8 mouse cellular contexts compared by ENCODE assay signal in genomic region chr2:117119291-117120245, GRCm38 (mm10). TPM values are rescaled to one million over a fixed set of nuclear protein-coding genes. Genes with fewer than 3 reads are reported as not detected.
A peak's percentile ranks its signal among the peaks of the same experiment; 100 is the strongest.
DNase-seq lines count a peak whose midpoint lies in the region; ATAC-seq and TF ChIP-seq lines count a peak whose summit lies in the region.

No protein-coding gene starts in this region.

- H3K36me3 ChIP-seq in hindbrain, embryonic 12.5 days = no peaks in the 10 kb centered on the region
- H3K36me3 ChIP-seq in lung, postnatal 0 days (ENCODE audit: insufficient read depth, low read length) = no peaks in the 10 kb centered on the region

- POLR2A ChIA-PET in Patski (lab: Charles Lee) = interaction anchor here (0.6 to 3.3 kb wide), 5 partner anchors 57 to 319 kb away, joined by 3 to 14 read pairs (median 5); no protein-coding TSS in a partner anchor

- WGBS in hindbrain, embryonic 12.5 days = 3% methylated on average over 30 of the region's 30 CpGs
- WGBS in lung, postnatal 0 days = 7% methylated on average over 30 of the region's 30 CpGs

- H3K9ac ChIP-seq in hindbrain, embryonic 12.5 days = peak overlapping the region; percentile 99
- H3K9ac ChIP-seq in lung, postnatal 0 days (replicated peaks; ENCODE audit: low read depth) = peak overlapping the region; percentile 93

- CTCF ChIA-PET in Patski (lab: Charles Lee) = interaction anchor here (1.0 to 1.8 kb wide), 7 partner anchors 18 to 226 kb away, joined by 3 to 6 read pairs (median 3); no protein-coding TSS in a partner anchor

- no peaks in the 10 kb centered on the region for H3K9me3 ChIP-seq in hindbrain, embryonic 12.5 days (replicated peaks)
- H3K9me3 ChIP-seq in lung, postnatal 0 days (ENCODE audit: low read length) = no peaks in the 10 kb centered on the region

- no peak for TF ChIP-seq CTCF in Patski (IDR thresholded peaks at IDR 0.05)
- TF ChIP-seq CTCF in lung, postnatal 0 days (IDR thresholded peaks at IDR 0.05) = no peak

- peak; percentile 48 for DNase-seq in Patski (ENCODE audit: low read depth, low spot score)
- DNase-seq in cerebellum, postnatal 10 days = peak; percentile 90
- peak; percentile 72 to 80 for DNase-seq in frontal cortex, postnatal 14 days (ENCODE audit: low spot score in 2 of 2)
- peak; percentile 83 to 84 for DNase-seq in layer of hippocampus, postnatal 14 days (ENCODE audit: low spot score in 2 of 2)
- DNase-seq in lung, postnatal 0 days (ENCODE audit: low spot score) = peak; percentile 92
- peak; percentile 26 for DNase-seq in retina, adult 2 months (ENCODE audit: low read depth, low spot score)
- peak; percentile 58 for DNase-seq in thymus, postnatal 4 days

- no peak; the same call in 1 of the 2 replicates for TF ChIP-seq EP300 in lung, postnatal 0 days (IDR thresholded peaks at IDR 0.05)

- H3K4me2 ChIP-seq in hindbrain, embryonic 12.5 days (replicated peaks) = peak overlapping the region; percentile 73
- peak overlapping the region; percentile 60 for H3K4me2 ChIP-seq in lung, postnatal 0 days (replicated peaks; ENCODE audit: low read depth, low read length)

- peaks cover 14% of the 10 kb centered on the region for H3K4me1 ChIP-seq in hindbrain, embryonic 12.5 days
- H3K4me1 ChIP-seq in lung, postnatal 0 days (ENCODE audit: insufficient read depth, low read depth, low read length) = peaks cover 8% of the 10 kb centered on the region; the same call in 1 of the 2 replicates

- H3K27ac ChIP-seq in hindbrain, embryonic 12.5 days = peak overlapping the region; percentile 100
- H3K27ac ChIP-seq in lung, postnatal 0 days (ENCODE audit: low read length) = peak overlapping the region; percentile 100

- no peaks in the 10 kb centered on the region for H3K27me3 ChIP-seq in Patski
- H3K27me3 ChIP-seq in hindbrain, embryonic 12.5 days = no peaks in the 10 kb centered on the region
- no peaks in the 10 kb centered on the region for H3K27me3 ChIP-seq in lung, postnatal 0 days (replicated peaks; ENCODE audit: insufficient read depth, low read length)

- peak overlapping the region; percentile 99 for H3K4me3 ChIP-seq in hindbrain, embryonic 12.5 days
- peak overlapping the region; percentile 98 for H3K4me3 ChIP-seq in lung, postnatal 0 days (ENCODE audit: low read depth, low read length)

- in situ Hi-C loops in Patski (cut with MboI; ENCODE audit: low pct_unique_long_range_greater_than_20kb) = loop anchor here (5.0 kb wide), 3 partner anchors 58 to 217 kb away; no protein-coding TSS in a partner anchor

- ATAC-seq in Patski = no peak
- ATAC-seq in hindbrain, embryonic 12.5 days (ENCODE audit: low FRiP score) = peak; percentile 60
- ATAC-seq in lung, postnatal 0 days = peak; percentile 63

RNA-seq across cellular contexts. Expression of gene Spred1, which starts 1.6 kb away (rescaled TPM):
- 43.9 TPM for polyA plus RNA-seq in Patski (2021)
- polyA plus RNA-seq in hindbrain, embryonic 12.5 days (2016; fragmentation: Nextera tagmentation; extraction: Ambion mirVana) = 21.0 and 23.4 TPM in 2 replicates
- 10 to 100 TPM; 73.6 to 81.9 TPM for total RNA-seq in layer of hippocampus, postnatal 14 days (2021)
- polyA plus RNA-seq in lung, postnatal 0 days (2015; fragmentation: Nextera tagmentation; extraction: Ambion mirVana) = 12.5 and 17.3 TPM in 2 replicates

Comparison
In these comparisons a context has a peak if more than half of its experiments do, and no peak if none do; other contexts are left out.
1. DNase-seq: peak in every context shown above with its lines; median percentile 92 in lung, postnatal 0 days; 90 in cerebellum, postnatal 10 days; 84 in layer of hippocampus, postnatal 14 days; 76 in frontal cortex, postnatal 14 days; 58 in thymus, postnatal 4 days; 48 in Patski; 26 in retina, adult 2 months.